Mouse (Mus musculus): ENCODE results near the gene Rgs14. TPM values are rescaled to one million over a fixed set of nuclear protein-coding genes. Genes with fewer than 3 reads are reported as not detected.
A peak's percentile ranks its signal among the peaks of the same experiment; 100 is the strongest.

Rgs14 gene
- total RNA-seq, 2 experiments from 2014 or later: 9.7 to 12.6 TPM

GRCm38 (mm10) chr13:55342469-55342868 is 27.1 kb upstream of the Rgs14 start:
- no peak for ATAC-seq (replicated peaks; ENCODE audit: poor library complexity)

DNA sequence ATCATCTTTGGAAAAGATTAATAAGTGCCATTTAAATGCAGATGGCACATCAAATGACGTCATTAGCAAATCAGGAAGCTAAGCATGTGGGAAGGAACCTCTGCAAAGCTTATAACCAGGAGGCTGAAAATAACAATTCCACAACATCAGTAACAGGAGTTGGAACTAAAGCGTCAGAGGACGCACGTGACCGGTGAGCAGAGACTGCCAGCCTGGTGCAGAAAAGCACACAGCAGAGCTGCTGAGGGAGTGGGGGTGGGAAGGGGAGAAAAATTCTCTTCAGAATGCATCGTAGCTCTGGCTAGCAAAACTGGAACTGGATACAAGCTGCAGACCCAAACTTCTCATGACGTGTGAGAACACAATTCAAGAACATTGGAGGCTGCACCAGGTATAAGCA is 25.2 kb upstream of the Rgs14 start:
- no peak for ATAC-seq (replicated peaks; ENCODE audit: poor library complexity)

GRCm38 (mm10) chr13:55346745-55347144 is 22.8 kb upstream of the Rgs14 start:
- no peak for ATAC-seq (replicated peaks; ENCODE audit: poor library complexity)

DNA sequence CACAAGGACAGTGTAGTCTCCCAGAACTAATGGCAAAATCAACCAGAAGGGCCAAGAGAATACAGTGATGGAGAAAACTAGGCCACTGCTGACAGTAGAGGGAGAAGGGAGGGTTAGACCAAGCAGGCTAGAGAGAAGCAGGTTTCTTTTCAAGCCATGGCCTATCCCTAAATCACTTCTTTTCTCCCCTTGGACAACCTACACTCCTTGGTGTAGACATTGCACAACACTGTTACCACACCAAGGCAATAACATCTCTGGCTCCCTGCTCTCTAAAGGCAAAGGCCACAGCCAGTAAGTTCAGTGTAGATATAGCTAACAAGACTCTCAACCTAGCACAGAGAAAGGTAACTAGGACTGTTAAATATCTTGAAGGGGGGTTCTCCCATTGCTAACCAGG is 8.4 kb upstream of the Rgs14 start:
- ATAC-seq (replicated peaks; ENCODE audit: poor library complexity): no peak

DNA sequence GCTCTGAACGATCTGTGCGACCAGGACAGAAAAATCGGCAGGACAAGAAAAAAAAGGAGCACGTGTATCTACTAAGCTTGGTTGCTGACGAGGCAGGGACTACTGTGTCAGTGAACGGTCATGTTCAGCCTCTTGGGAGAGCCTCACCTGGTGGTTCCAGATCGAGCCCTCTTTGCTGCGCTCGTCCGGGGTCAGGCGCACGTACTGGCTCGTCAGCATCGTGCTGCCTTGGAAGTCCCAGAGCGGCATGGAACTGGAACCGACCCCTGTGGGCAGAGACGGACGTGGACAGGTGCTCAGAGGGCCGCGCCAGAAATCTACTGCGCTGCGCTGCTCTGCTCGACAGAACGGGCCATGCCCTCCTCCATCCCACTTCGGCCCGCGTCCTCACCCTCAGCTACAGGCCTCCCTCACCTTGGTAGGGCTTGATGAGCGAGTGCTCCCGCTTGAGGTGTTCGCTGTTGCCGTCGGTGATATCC is 7.5 kb upstream of the Rgs14 start:
- ATAC-seq (replicated peaks; ENCODE audit: poor library complexity): peak; percentile 14

GRCm38 (mm10) chr13:55362453-55363060 is 7.0 kb upstream of the Rgs14 start, which contains the start of gene Lman2:
TSS of gene Lman2 (minus strand) at chr13:55362783.
- ATAC-seq (replicated peaks; ENCODE audit: poor library complexity): peak; percentile 97

GRCm38 (mm10) chr13:55368401-55368800 is 1.1 kb upstream of the Rgs14 start:
- no peak for ATAC-seq (replicated peaks; ENCODE audit: poor library complexity)

- ATAC-seq (replicated peaks; ENCODE audit: poor library complexity): no peak
Observed at GRCm38 (mm10) chr13:55370234-55370633, 702 bp downstream of the Rgs14 start.

DNA sequence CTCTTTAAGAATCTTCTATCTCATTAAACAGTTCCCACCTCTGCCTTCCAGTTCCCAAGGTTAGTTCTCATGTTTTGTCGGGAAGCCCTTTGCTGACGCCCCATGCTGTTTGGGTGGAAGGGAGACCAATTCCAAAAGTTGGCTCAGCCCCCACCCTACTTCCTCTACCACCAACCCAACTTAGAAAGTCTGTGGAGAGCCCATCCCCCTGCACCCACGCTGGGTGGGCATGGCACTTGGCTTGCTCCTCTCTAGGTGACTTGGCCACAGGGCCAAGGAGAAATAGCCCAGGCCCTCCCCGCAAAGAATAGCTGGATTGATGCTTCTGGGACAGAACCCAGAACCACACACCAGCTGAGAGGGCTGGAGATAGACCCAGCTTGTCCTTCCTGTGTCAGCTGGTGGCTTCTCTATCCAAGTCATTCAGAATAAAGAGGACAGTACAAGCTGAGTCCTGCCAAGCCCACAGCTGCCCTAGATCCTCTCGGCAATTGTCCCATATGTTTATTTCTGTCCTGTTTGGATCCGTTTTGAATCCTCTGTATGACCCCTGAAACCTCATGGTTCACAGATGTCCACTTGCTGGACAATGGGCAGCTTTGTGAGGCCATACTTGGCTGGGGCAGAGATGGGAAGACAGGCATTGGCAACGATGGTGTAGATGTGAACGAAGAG is 1.6 kb downstream of the Rgs14 start:
- no peak for ATAC-seq (replicated peaks; ENCODE audit: poor library complexity)

DNA sequence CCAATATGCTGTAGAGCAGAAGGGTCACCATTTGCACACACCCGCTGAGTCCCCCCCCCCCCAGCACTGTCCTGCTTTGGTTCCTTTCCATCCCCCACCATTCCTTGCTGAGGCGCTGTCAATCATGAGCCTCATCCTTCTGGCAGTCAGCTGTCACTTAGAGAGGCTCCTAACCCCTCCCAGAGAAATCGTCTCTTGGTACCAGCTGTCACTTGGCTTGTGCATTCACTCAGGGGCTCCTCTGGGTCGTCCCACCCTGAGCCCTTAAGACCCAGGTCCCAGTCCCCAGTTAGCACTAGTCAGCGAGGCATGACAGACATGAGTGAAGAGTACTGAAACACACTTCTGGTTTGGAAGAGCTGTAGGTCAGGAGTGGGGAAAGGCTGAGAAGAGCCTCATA is 2.2 kb downstream of the Rgs14 start:
- no peak for ATAC-seq (replicated peaks; ENCODE audit: poor library complexity)

DNA sequence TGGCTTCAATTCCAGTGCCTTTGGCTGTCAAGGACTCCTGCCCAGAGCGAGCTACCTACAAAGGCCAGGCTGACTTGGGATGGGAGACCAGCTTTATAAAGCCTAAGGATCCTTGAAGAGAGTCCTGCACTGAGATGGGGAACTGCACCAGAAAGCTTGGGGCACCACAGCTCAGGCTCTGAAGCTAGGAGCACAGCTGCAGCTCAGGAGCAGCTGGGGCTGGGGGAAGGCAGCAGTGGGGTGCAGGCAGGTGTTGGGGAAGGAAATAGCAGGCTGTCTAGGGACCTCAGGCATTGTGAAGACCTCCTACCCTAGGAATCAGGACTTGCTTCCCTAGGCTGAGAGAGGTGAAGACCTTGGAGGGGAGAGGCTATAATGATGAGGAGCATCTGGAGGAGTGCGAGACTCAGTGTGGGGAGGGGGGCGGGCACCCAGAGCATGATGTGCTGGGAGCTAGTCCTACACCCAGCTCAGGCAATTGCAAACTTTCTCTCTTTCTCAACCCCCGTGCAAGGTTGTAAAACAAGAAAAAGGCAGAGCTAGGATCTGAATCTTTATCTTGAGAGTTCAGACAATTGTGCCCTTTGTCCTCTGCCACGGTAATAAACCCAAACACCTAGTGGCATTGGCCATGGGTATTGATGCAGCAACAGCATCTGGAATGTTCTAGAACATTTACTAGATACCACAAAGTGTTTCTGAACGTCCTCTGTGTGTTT is 4.8 kb downstream of the Rgs14 start:
- ATAC-seq (replicated peaks; ENCODE audit: poor library complexity): no peak

DNA sequence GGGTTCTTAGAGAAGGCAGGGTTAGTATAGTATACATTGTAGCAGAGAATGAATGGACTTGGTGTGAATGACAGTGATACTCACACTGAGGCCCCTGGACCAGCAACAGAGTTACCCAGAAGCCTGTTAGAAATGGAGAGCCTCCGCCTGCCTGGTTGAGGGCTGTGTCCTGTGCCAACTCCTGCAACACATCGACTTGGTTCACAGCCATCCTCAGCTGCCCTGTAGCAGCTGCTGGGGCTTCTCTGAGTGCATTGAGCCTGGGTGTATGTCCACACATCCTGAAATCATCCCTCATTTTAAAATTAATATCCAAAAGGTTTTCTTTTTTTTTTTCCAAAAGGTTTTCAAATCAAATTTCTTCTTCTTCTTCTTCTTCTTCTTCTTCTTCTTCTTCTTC is 6.3 kb downstream of the Rgs14 start:
- ATAC-seq (replicated peaks; ENCODE audit: poor library complexity): no peak

DNA sequence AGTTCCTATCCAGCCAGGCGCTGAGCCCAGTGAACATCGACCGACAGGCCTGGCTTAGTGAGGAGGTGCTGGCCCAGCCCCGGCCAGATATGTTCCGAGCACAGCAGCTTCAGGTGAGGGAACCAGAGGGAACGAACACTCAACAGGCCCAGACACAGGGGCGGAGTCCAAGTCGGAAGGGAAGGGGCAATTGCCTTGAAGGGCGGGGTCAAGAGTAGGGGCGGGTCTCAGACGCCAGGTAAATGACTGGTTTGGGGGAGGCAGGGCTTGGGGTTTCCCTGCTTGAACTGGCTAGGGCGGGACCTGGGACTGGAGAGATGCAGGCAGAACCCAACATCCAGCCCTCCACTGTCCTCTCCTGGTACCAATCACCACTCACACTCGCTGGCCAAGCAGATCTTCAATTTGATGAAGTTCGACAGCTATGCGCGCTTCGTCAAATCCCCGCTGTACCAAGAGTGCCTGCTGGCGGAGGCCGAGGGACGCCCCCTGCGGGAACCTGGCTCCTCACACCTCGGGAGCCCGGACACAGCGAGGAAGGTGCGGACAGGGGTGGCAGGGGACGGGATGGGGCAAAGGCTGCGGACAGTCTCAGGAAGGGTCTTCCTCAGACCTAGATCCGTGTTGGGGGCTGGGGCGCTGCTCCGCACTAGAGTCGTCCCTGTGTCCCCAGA is 9.5 kb downstream of the Rgs14 start:
- ATAC-seq (replicated peaks; ENCODE audit: poor library complexity): no peak

- no peak for ATAC-seq (replicated peaks; ENCODE audit: poor library complexity)
Observed at GRCm38 (mm10) chr13:55381790-55382189, 12.3 kb downstream of the Rgs14 start.

- ATAC-seq (replicated peaks; ENCODE audit: poor library complexity): no peak
Observed at GRCm38 (mm10) chr13:55390644-55391043, 21.1 kb downstream of the Rgs14 start.

GRCm38 (mm10) chr13:55391626-55392029 is 22.1 kb downstream of the Rgs14 start:
- ATAC-seq (replicated peaks; ENCODE audit: poor library complexity): no peak

DNA sequence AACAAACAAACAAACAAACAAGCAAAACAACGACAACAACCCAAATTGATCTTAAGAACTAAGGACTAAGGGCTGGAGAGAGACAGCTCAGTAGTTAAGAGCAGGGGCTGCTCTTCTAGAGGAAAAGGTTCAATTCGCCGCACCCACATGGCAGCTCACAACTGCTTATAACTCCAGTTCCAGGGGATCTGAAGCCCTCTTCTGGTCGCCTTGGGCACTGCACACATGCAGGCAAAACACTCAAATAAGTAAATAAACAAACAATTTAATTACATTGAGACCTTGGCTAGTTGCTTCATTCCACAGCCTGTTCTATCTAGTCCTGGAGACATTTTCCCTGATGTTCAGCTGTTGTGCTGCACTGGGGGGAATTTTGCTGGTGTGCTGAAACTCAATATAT is 23.4 kb downstream of the Rgs14 start:
- peak; percentile 68 for ATAC-seq (replicated peaks; ENCODE audit: poor library complexity)

DNA sequence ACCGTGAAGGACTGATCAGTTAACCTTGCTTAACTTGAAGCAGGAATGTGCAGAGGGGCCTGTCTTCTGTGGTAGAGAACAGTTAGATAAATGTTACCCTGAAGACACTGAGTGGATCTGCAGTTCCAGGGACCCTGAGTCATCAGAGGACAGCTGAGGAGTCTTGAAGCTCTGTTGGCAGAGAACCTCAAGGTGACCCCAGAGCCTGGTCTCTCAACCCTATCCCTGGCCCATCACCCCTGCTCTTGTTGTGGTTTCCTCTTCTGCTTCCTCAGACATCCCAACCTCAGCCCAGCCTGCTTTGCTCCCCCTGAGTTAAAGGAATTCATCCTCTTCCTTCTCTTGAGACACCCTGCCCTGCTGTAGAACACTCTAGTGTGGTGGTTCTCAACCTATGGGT is 28.6 kb downstream of the Rgs14 start, which contains the start of gene Slc34a1:
Gene Slc34a1, plus strand, starts transcription at position 100 of the 400 bp plus-strand sequence.
- ATAC-seq (replicated peaks; ENCODE audit: poor library complexity): peak; percentile 54

DNA sequence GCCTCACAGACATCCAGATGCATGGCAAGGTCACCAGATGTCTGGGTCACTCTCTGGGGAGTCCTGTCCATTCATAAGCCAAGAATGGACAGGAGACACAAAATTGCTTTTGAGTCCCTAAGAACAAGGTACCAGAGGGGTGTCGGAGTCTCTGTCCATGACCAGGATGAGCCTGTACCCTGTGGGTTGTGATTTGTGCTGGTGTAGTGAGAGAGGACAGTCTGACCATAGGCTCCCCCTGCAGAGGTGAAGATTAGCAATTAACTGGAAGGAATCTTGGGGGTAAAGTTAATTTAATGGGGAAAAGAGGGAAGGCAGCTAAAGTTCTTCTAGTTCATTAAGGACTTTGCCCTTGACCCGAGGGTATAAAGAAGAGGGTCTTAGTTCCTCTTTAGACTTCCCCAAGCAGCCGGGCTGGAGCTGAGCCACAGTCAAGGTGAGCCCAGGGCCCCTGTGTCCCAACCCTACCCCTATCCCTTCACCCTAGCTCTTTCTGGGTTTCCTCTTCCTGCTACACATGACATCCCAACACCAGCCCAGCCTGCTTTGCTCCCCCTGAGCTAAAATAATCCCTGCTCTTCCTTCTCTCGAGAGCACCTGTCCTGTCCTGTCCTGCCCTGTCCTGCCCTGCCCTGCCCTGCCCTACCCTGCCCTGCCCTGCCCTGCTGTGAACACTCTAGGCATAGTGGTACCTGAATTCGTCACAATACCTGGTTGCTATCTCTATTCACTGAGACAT is 29.9 kb downstream of the Rgs14 start:
- peak; percentile 38; the same call in 1 of the 2 replicates for ATAC-seq (replicated peaks; ENCODE audit: poor library complexity)

GRCm38 (mm10) chr13:55400039-55400346 is 30.5 kb downstream of the Rgs14 start:
- ATAC-seq (replicated peaks; ENCODE audit: poor library complexity): no peak

DNA sequence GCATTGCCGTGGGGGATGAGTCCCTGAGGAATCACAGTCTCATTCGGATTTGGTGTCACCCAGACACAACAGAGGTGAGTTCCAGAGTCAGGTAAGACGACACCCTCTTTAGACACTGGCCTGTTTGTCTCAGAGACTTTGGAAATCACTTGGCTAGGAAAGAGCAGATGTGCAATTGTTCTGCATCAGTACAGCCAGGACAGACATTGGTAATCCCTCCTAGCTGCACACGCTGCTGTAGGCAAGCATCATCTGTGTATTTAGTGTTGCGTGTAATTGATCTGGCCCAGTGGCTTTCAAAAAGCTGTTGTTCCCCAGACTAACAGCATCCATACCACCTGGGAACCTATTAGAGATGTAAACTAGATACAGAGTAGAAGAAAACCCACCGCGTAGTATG is 33.7 kb downstream of the Rgs14 start:
- no peak for ATAC-seq (replicated peaks; ENCODE audit: poor library complexity)
